Mouse (Mus musculus) Muller cell, postnatal 12 days (primary cell): ENCODE data around the gene 1700024G13Rik.
"Not testable (repeated sequence)": the region's sequence is repeated elsewhere in the genome, so short reads cannot be mapped to it uniquely, and the experiment has no call there.

ENCODE experiments used
- DNase-seq: peaks from one replicate; pipeline ENCODE4 v3.0.0-alpha.2; 2015; ENCODE audit errors: inconsistent ontology term

Gene 1700024G13Rik

GRCm38 (mm10) chr14:32388196-32388595 is at the start of gene 1700024G13Rik:
1700024G13Rik (minus strand) TSS chr14:32388391.
- DNase-seq: peak; percentile 62

- no peak for DNase-seq
Observed at GRCm38 (mm10) chr14:32437352-32437793, 49.2 kb upstream of the 1700024G13Rik start.

- peak; percentile 53 for DNase-seq
Observed at GRCm38 (mm10) chr14:32429030-32429602, 40.9 kb upstream of the 1700024G13Rik start.

- no peak for DNase-seq
Observed at GRCm38 (mm10) chr14:32423946-32424345, 35.8 kb upstream of the 1700024G13Rik start.

GRCm38 (mm10) chr14:32418747-32419146 is 30.6 kb upstream of the 1700024G13Rik start:
- DNase-seq: no peak

- no peak for DNase-seq
Observed at GRCm38 (mm10) chr14:32412075-32412474, 23.9 kb upstream of the 1700024G13Rik start.

GRCm38 (mm10) chr14:32410084-32410483 is 21.9 kb upstream of the 1700024G13Rik start:
- DNase-seq: no peak

GRCm38 (mm10) chr14:32405399-32405798 is 17.2 kb upstream of the 1700024G13Rik start:
- DNase-seq: not testable (repeated sequence)

GRCm38 (mm10) chr14:32381619-32382018 is 6.6 kb downstream of the 1700024G13Rik start:
- DNase-seq: no peak

- DNase-seq: no peak
Observed at GRCm38 (mm10) chr14:32381066-32381465, 7.1 kb downstream of the 1700024G13Rik start.

GRCm38 (mm10) chr14:32380099-32380480 is 8.1 kb downstream of the 1700024G13Rik start:
- no peak for DNase-seq

GRCm38 (mm10) chr14:32379395-32380098 is 8.6 kb downstream of the 1700024G13Rik start:
- peak; percentile 83 for DNase-seq

GRCm38 (mm10) chr14:32372510-32372909 is 15.7 kb downstream of the 1700024G13Rik start:
- no peak for DNase-seq

- DNase-seq: no peak
Observed at GRCm38 (mm10) chr14:32369756-32370155, 18.4 kb downstream of the 1700024G13Rik start.

- DNase-seq: no peak
Observed at GRCm38 (mm10) chr14:32364359-32364758, 23.8 kb downstream of the 1700024G13Rik start.

- not testable (repeated sequence) for DNase-seq
Observed at GRCm38 (mm10) chr14:32351181-32351920, 36.8 kb downstream of the 1700024G13Rik start.

- no peak for DNase-seq
Observed at GRCm38 (mm10) chr14:32347307-32347706, 40.9 kb downstream of the 1700024G13Rik start.

GRCm38 (mm10) chr14:32344694-32345093 is 43.5 kb downstream of the 1700024G13Rik start:
- DNase-seq: no peak

GRCm38 (mm10) chr14:32344176-32344575 is 44.0 kb downstream of the 1700024G13Rik start:
- DNase-seq: no peak

GRCm38 (mm10) chr14:32341823-32342222 is 46.4 kb downstream of the 1700024G13Rik start:
- DNase-seq: no peak

- DNase-seq: no peak
Observed at GRCm38 (mm10) chr14:32336547-32336946, 51.6 kb downstream of the 1700024G13Rik start.

GRCm38 (mm10) chr14:32336021-32336420 is 52.2 kb downstream of the 1700024G13Rik start:
- DNase-seq: no peak
